Mouse (Mus musculus): Measurements from ENCODE around the gene Slc25a40.

DNA sequence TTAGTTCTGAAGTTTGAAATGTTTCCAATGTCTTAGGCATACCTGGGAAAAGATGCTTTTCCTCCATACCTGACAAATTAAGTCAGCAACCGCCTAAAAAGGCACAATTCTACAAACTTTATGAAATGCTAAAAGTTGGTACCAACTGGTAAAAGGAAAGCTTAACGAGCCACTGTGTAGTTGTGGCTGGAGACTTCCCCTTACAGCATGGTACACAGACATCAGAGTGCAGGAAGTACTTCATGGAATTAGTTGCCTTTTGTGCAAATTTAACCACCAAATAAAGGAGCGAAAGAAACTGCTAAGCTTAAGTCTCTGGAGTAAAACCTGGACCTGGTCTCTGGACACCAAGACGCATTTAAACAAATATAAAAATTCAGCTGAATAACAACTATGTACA lies 69.1 kb downstream of the Slc25a40 start:
- TF ChIP-seq POLR2A (IDR thresholded peaks at IDR 0.05; ENCODE audit: control insufficient read depth, extremely low read depth, insufficient read depth, low read length, poor library complexity): no peak
- no peak for TF ChIP-seq CTCF (IDR thresholded peaks at IDR 0.05; ENCODE audit: borderline replicate concordance, control insufficient read depth, extremely low read depth, insufficient read depth, low read length, poor library complexity)

Measured in thymus, adult 2 months (tissue).